ENCODE assay signal across 1 mouse cellular context in the genomic region with DNA sequence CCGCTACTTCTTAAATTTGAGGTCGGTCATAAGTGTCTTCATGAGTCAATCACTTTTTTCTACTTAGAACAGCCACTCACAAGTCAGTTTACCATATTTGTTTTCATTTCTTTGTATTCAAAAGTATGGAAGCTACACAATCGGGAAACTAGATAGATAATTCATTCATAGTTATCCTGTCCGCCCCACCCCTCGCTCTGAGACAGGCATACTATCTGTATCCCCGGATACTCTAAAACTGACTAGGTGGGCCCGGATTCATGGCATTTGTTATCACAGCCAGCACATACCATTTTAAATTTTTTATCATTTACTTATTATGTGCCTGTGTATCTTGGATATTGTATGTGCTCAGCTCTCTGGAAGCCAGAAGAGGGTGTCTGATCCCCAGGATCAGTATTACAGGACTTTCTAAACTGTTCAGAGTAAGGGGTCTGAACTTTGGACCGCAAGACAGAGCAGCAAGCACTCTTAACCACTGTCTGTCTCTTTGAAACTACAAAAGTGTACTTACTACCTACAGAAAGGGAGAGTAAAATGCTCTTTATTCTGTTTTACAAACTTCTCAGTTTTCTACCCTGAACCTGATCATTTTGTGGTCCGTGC.
TF ChIP-seq lines count a peak whose summit lies in the region.

No protein-coding gene starts in this region.

TF ChIP-seq in MEL, 35 proteins besides CTCF, POLR2A, EP300 and RAD21 (continued from another document):
- no peak for TF ChIP-seq ZMIZ1 (IDR thresholded peaks at IDR 0.05; ENCODE audit: low read depth, low read length)
- TF ChIP-seq TAL1 (IDR thresholded peaks at IDR 0.05; ENCODE audit: low read length): peak; percentile 31
- no peak for TF ChIP-seq ZC3H11A (IDR thresholded peaks at IDR 0.05; ENCODE audit: low read depth, low read length)
TF ChIP-seq in MEL: peak in this region for 7.
